Mouse (Mus musculus) lung, embryonic 16.5 days (tissue): Measurements from ENCODE around the gene Lrrc14b. TPM values are rescaled to one million over a fixed set of nuclear protein-coding genes. Genes with fewer than 3 reads are reported as not detected.

Experiments used
- ATAC-seq: fragments of 200-750 bp; cut with Nextera tagmentation; 2 replicates; pipeline ENCODE4 v1.8.0; 2017; ENCODE audit warnings: low read depth, mild to moderate bottlenecking, moderate library complexity
- H3K27ac ChIP-seq: fragments of 300-500 bp; sonication (generic); 2 replicates; pipeline ENCODE4 v1.5.1; 2014; ENCODE audit warnings: mild to moderate bottlenecking, control low read depth, low read length
- H3K27me3 ChIP-seq: fragments of 300-500 bp; sonication (generic); 2 replicates; pipeline ENCODE4 v1.6.1; 2014; ENCODE audit warnings: low read depth, low read length, mixed read lengths; ENCODE audit not compliant: control insufficient read depth, insufficient read depth
- H3K36me3 ChIP-seq: fragments of 300-500 bp; sonication (generic); 2 replicates; pipeline ENCODE4 v1.6.1; 2014; ENCODE audit warnings: low read length; ENCODE audit not compliant: control insufficient read depth, insufficient read depth
- H3K4me1 ChIP-seq: fragments of 300-500 bp; sonication (generic); replicated peaks from 2 replicates; pipeline ENCODE4 v1.6.1; 2014; ENCODE audit warnings: low read length, mixed read lengths; ENCODE audit not compliant: control insufficient read depth, insufficient read depth
- H3K4me2 ChIP-seq: fragments of 300-500 bp; sonication (generic); 2 replicates; pipeline ENCODE4 v1.6.1; 2014; ENCODE audit warnings: low read depth, low read length, control low read depth
- H3K4me3 ChIP-seq: fragments of 300-500 bp; sonication (generic); 2 replicates; pipeline ENCODE4 v1.5.1; 2014; ENCODE audit warnings: mild to moderate bottlenecking, low read length, control low read depth
- H3K9ac ChIP-seq: fragments of 300-500 bp; sonication (generic); 2 replicates; pipeline ENCODE4 v1.6.1; 2014; ENCODE audit warnings: low read length, control low read depth
- H3K9me3 ChIP-seq: fragments of 300-500 bp; sonication (generic); 2 replicates; pipeline ENCODE4 v1.6.1; 2016; ENCODE audit warnings: low read length; ENCODE audit not compliant: control insufficient read depth
- WGBS: fragments of 180-500 bp; shearing (Covaris S2); extraction: QIAGEN DNeasy Blood & Tissue Kit; methylation state at CpG from one replicate; pipeline ENCODE4 v1.1.7; 2014; 5-methylcytosine and 5-hydroxymethylcytosine counted together
- polyA plus RNA-seq: library from polyadenylated mRNA; unstranded; fragments of >200 nt; fragmentation: Nextera tagmentation; extraction: Ambion mirVana; gene quantifications from 2 replicates; pipeline ENCODE4 v1.2.1, GENCODE M21; 2015

Lrrc14b gene
- polyA plus RNA-seq = not detected in 2 replicates

DNA sequence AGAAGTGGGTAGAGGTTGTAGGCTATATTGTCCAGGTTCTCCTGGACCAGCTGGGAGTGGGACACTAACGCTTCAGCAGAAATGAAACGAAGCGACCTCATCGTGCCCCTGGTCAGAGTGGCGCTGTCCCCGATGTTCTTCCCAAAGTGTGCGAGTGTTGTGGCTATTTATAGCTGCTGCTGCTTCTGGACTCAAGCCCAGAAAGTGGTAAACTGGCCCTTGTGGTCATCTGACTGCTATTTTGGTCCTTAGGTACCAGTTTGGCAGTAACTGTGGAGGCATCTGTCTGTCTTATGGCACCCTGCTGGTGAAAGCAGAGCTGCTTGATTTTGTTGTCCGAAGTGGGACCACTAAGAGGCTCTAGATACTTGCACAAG, at the start of gene Lrrc14b:
TSS of gene Lrrc14b (minus strand) at position 147 of the 377 bp plus-strand sequence.
- no peaks in the 10 kb centered on the region for H3K9me3 ChIP-seq
- H3K27me3 ChIP-seq = no peaks in the 10 kb centered on the region
- H3K9ac ChIP-seq = no peak within 1 kb of the TSS
- no peak within 1 kb of the TSS for H3K4me2 ChIP-seq
- no peak within 1 kb of the TSS for H3K4me3 ChIP-seq
- no peak within 1 kb of the TSS for H3K27ac ChIP-seq
- 62% methylated on average over 8 of the region's 8 CpGs for WGBS
- peaks cover 5% of the 10 kb centered on the region; the same call in 1 of the 2 replicates for H3K4me1 ChIP-seq
- H3K36me3 ChIP-seq = peaks cover 10% of the 10 kb centered on the region
- ATAC-seq = peak; percentile 47

DNA sequence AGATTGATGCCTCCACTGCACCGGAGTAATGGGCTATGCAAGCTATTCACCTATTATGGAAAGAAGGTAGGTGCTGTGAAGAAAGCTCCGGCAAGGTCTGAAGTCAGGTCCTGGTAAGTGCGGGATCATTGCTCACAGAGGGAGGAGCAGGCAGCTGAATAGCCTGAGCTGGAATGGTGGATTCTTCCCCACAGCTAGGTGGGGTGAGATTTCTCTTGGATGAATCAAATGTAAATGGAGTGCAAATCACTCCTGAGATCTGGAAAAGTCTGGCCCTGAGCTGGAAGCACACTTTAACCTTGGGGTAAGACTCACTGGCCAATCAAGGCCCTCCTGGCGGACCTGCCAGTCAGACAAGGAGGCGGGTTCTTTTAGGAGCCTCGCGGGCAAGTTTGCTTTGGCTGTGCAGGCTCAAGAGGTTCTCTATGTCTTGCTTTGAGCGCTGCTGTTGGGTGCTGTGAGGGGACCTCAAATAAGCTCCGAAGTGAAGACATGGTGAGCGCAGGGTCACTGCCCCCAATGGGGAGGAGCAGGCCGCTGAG, 35.6 kb upstream of the Lrrc14b start, which contains the start of gene Ftl1-ps1:
TSS of gene Ftl1-ps1 (plus strand) at position 397 of the 542 bp plus-strand sequence.
- ATAC-seq = no peak
- WGBS = 12% methylated on average over 11 of the region's 11 CpGs
- peak within 1 kb of the TSS; percentile 13 for H3K4me2 ChIP-seq
- no peaks in the 10 kb centered on the region for H3K4me1 ChIP-seq
- no peak within 1 kb of the TSS for H3K27ac ChIP-seq
- no peaks in the 10 kb centered on the region for H3K36me3 ChIP-seq
- H3K4me3 ChIP-seq = no peak within 1 kb of the TSS
- H3K9ac ChIP-seq = no peak within 1 kb of the TSS
- no peaks in the 10 kb centered on the region for H3K9me3 ChIP-seq
- H3K27me3 ChIP-seq = no peaks in the 10 kb centered on the region

DNA sequence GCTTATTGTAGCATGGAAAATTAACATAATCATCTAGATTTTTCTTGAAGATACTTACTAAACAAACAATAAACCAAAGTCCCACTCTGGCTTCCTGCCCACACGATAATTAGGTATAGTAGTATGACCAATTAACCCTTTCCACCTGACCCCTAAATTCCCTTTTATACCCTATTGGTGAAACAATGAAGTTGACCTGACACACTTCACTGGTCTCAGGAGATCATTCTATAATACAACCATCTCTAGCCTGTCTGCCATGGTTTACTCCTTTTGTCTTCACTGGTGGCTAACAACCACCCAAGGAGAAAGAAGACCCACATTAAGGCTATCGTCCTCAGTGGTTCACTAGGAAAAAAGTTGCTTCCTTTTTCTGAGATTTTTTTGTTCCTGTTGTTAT, 27.4 kb upstream of the Lrrc14b start:
- Histone ChIP-seq H3K9ac (no peak overlapping the region), H3K4me3 (no peak overlapping the region), H3K9me3 (no peaks in the 10 kb centered on the region), H3K36me3 (no peaks in the 10 kb centered on the region), H3K27ac (no peak overlapping the region), H3K4me2 (no peak overlapping the region), H3K27me3 (no peaks in the 10 kb centered on the region), H3K4me1 (peaks cover 8% of the 10 kb centered on the region; the same call in 1 of the 2 replicates)
- ATAC-seq = peak; percentile 21; the same call in 1 of the 2 replicates
- 70% methylated on average over 2 of the region's 2 CpGs for WGBS

DNA sequence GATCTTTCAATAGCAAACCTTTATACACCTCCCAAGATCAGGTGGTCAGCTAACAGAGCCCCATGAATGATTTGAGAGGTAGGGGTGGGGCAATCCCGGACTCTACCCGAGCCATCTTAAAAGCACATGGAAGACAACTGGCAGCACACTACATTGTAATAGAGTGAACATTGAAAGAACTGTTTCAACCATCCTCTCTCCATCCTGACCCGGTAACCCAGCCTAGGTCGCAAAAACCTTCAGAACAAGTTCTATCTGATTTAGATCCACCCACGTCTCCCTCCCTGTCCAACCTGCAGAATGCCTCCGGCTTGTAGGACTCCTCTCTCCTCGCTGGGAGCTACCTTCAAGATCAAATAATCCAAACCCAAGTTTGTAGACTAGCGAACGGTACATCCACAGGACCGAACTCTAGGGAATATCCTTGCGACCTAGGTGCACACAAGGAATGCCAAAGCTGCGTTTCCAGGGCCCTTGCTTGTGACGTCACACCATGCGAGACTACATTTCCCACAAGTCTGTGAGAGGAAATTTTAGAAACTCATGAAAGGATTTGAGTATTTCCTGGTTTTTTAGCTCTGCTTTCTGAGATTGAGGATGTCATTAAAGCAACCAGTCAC, 26.7 kb upstream of the Lrrc14b start, which contains the start of gene Zfp72:
TSS of gene Zfp72 (minus strand) at position 466 of the 620 bp plus-strand sequence.
- peak; percentile 93 for ATAC-seq
- Histone ChIP-seq H3K9me3 (no peaks in the 10 kb centered on the region), H3K4me2 (peak within 1 kb of the TSS; percentile 84), H3K36me3 (no peaks in the 10 kb centered on the region), H3K4me3 (peak within 1 kb of the TSS; percentile 64), H3K4me1 (peaks cover 8% of the 10 kb centered on the region; the same call in 1 of the 2 replicates), H3K27ac (no peak within 1 kb of the TSS), H3K27me3 (no peaks in the 10 kb centered on the region), H3K9ac (peak within 1 kb of the TSS; percentile 73)
- WGBS = under 1% methylated on average over 14 of the region's 14 CpGs

DNA sequence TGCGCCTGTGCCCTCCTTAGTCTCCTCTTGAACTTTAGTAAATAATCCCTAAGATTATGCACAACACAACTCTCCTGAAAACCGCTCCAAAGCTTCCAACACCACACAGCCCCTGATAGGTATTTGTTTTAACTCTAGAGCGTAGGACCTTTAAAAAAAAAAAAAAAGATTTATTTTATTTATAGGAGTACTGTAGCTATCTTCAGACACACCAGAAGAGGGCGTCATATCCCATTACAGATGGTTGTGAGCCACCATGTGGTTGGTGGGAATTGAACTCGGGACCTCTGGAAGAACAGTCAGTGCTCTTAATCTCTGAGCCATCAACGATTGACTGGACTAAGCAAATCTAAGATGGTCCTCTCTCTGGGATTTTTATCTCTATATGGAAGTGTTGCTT, 25.9 kb upstream of the Lrrc14b start:
- no peaks in the 10 kb centered on the region for H3K27me3 ChIP-seq
- no peak; the same call in 1 of the 2 replicates for ATAC-seq
- 52% methylated on average over 6 of the region's 6 CpGs for WGBS
- H3K9ac ChIP-seq = peak overlapping the region; percentile 73
- H3K9me3 ChIP-seq = no peaks in the 10 kb centered on the region
- peak overlapping the region; percentile 84 for H3K4me2 ChIP-seq
- no peak overlapping the region for H3K27ac ChIP-seq
- no peaks in the 10 kb centered on the region for H3K36me3 ChIP-seq
- peaks cover 8% of the 10 kb centered on the region; the same call in 1 of the 2 replicates for H3K4me1 ChIP-seq
- peak overlapping the region; percentile 64 for H3K4me3 ChIP-seq

DNA sequence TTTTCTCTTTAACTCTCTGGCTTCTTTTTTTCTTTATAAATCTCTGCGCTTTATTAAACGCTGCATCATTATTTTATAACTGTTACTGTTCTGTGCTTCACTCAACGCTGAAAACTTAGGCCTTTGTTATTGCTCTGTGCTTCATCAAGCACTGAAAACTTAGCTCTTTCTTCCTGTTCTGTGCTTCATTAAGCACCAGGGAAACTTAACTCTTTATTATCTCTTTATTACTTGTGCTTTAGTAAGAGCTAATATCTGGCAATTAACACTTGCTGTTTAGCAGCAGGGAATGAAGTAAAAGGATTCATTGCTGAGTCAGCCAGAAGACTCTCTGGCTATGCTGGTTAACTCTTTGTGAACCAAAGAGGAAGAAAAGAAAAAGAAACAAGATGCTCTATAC, 18.5 kb upstream of the Lrrc14b start:
- Histone ChIP-seq H3K4me3 (no peak overlapping the region), H3K9ac (no peak overlapping the region), H3K9me3 (no peaks in the 10 kb centered on the region), H3K27ac (no peak overlapping the region), H3K36me3 (no peaks in the 10 kb centered on the region), H3K4me2 (no peak overlapping the region), H3K27me3 (no peaks in the 10 kb centered on the region), H3K4me1 (no peaks in the 10 kb centered on the region)
- 63% methylated on average over 3 of the region's 3 CpGs for WGBS
- ATAC-seq = no peak

DNA sequence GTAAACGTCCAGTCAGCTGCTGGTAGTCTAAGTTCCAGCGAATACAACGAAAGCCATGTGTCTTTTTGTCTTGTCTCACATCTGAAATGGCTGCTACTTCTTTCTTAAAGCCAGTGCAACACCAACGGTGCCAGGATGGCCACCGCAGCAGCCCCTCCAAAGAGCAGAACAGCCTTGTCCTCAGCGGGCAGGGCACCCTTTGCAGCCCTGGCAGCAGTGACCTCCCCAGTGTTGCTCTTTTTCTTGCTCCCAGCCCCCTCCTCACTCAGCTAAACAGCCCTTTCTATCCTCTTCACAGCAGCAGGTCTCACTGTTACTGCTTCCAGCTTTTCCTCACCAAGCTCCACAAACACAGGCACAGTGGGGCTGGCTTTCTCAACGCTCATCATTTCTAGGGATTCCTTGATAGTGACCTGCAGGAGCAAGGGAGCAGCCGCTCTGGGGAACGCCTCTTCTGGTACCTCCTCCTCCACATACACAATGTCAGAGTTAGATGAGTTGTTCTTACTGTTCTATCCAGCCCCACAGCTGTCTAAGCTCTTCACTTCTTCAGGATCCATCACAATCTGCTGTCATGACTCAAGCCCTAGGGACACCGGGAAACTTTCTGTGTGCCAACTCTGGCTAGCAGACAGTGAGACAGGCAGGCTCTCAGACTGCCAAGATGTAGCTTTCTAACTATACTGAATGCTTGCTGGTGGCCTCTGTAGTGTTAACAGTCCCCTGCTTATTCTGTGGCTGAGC, 17.9 kb upstream of the Lrrc14b start:
- no peaks in the 10 kb centered on the region for H3K4me1 ChIP-seq
- 69% methylated on average over 10 of the region's 10 CpGs for WGBS
- H3K9ac ChIP-seq = no peak overlapping the region
- H3K36me3 ChIP-seq = no peaks in the 10 kb centered on the region
- no peaks in the 10 kb centered on the region for H3K9me3 ChIP-seq
- no peak overlapping the region for H3K27ac ChIP-seq
- no peak overlapping the region for H3K4me2 ChIP-seq
- no peak for ATAC-seq
- no peak overlapping the region for H3K4me3 ChIP-seq
- no peaks in the 10 kb centered on the region for H3K27me3 ChIP-seq

DNA sequence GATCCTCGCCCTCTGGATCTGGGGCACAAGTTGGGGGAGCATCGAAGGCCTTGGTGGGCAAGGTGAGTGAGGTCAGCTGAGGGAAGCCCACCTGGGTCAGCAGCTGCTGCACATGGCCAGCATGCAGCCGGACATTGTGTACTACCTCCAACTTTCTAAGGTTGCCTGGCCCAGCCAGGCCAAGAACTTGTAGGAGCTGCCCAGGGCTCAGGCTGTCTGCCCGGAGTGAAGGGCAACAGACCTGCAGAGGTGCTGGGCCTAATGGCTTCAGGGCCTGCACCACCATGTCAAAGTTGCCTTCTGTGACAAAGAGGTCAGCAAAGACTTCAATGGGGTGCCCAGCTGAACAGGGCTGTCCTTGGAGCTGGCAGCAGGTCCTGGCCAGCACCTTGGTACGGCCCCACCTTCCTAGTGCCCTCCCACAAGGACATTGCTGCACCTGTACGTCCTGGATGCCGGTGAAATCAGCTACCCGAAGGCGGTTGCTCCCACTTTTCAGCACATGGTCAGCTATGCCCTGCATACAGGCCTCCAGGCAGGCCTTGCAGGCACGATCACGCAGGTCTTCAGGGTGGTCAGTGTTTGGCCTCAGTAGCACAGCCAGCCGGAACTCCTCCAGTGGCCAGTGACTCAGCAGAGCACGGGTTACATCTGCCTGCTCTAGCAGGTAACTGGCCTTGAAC, 488 bp downstream of the Lrrc14b start:
- WGBS = 80% methylated on average over 13 of the region's 13 CpGs

More for the DNA sequence above, 488 bp downstream of the Lrrc14b start:
- H3K27ac ChIP-seq = no peak overlapping the region
- no peak overlapping the region for H3K4me2 ChIP-seq
- ATAC-seq = peak; percentile 38; the same call in 1 of the 2 replicates
- H3K9me3 ChIP-seq = no peaks in the 10 kb centered on the region
- H3K27me3 ChIP-seq = no peaks in the 10 kb centered on the region
- H3K9ac ChIP-seq = no peak overlapping the region
- peaks cover 5% of the 10 kb centered on the region; the same call in 1 of the 2 replicates for H3K4me1 ChIP-seq
- H3K36me3 ChIP-seq = peaks cover 14% of the 10 kb centered on the region
- H3K4me3 ChIP-seq = no peak overlapping the region
